Mouse (Mus musculus): ENCODE measurements around the gene Itm2b. TPM values are rescaled to one million over a fixed set of nuclear protein-coding genes. Genes with fewer than 3 reads are reported as not detected.

Itm2b gene
- polyA plus RNA-seq, 1 experiment, result 1,026 TPM

DNA sequence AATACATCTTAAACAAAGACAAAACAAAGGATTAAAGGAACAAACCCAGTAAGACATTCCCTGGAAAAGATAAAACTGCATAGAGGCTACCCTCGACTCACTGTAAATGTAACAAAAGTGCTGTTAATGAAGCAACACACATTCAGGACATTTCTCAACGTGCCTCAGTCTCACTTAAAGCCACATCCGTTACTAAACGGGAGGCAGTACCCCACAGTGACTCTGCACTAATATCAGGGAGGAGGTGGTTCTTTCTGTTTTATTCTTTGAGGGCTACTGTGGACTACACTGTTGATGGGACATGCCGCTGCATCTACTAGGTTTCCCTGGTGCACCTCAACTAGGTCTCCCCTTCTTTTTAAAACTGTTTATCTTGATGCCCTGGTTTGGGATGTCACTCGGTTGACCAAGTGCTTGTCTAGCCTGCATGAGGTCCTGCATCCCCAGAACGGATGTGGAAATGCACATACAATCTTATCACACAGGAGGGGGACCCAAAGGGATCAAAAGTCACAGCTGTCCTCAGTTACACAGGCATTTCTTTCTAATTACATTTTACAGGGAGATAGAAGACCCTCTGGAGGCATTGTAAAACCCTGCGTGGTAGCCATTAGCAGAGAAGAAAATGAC, 13.4 kb upstream of the Itm2b start:
- H3K27ac ChIP-seq (ENCODE audit: insufficient read depth, low read length), result no peak overlapping the region
- no peaks in the 10 kb centered on the region for H3K4me1 ChIP-seq (ENCODE audit: control insufficient read depth, insufficient read depth, low read length)
- H3K4me3 ChIP-seq (ENCODE audit: insufficient read depth, low read length), result no peak overlapping the region
- TF ChIP-seq POLR2A (IDR thresholded peaks at IDR 0.05; ENCODE audit: extremely low read depth, insufficient read depth, low read length) (no peak), CTCF (IDR thresholded peaks at IDR 0.05; ENCODE audit: extremely low read depth, insufficient read depth, low read length) (no peak)

DNA sequence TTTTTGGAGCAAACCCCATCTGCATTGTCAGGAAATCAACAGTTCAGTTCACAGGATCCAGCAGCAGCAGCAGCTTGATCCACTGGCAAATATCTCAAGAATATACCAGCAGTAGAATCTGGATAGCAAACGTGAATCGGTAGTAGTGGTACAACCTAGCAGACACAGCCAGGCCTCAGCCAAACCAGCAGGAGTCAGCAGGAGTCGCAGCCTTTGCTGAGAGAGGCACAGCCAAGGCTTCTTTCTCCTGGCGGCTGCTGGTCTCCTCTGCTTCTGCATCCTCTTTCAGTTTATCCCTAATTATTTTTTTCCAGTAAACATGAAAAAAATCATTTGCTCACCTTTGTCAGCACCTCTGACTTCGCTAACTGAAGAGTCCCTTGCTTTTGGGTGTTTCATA, 10.7 kb upstream of the Itm2b start:
- no peaks in the 10 kb centered on the region for H3K4me1 ChIP-seq (ENCODE audit: control insufficient read depth, insufficient read depth, low read length)
- no peak overlapping the region for H3K27ac ChIP-seq (ENCODE audit: insufficient read depth, low read length)
- TF ChIP-seq CTCF (IDR thresholded peaks at IDR 0.05; ENCODE audit: extremely low read depth, insufficient read depth, low read length), result no peak
- TF ChIP-seq POLR2A (IDR thresholded peaks at IDR 0.05; ENCODE audit: extremely low read depth, insufficient read depth, low read length), result no peak
- no peak overlapping the region for H3K4me3 ChIP-seq (ENCODE audit: insufficient read depth, low read length)

DNA sequence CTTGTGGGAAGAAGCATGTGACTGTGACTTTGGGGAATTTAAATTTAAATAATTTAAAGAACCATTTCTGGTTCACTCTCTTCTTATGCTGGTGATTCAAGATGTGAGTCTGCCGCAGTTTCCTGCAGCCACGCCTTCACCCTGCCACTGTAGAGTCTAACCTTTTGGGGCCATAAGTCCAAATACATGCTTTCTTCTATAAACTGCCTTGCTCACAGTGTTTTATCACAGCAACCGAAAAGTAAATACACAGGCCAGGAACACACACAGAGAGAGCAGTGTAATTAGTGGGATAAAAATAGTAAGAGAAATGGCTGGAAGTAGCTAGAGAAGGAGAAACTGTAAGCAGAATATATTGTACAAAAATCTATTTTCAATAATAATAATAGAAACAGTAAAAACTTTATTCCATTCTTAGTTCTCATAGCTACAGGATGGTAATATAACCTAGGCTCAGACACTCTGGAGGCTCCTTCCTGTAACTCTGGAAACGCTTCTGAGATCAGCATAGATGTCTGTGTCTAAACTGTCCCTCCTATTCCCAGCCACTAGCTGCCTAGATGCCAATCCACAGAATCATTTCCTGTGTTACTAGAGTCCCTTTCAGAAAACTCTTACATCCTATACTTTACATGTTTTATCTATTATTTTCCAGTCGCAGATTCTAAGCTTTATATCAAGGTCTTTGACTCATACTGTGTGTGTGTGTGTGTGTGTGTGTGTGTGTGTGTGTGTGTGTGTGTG, 9.3 kb upstream of the Itm2b start:
- no peak for TF ChIP-seq POLR2A (IDR thresholded peaks at IDR 0.05; ENCODE audit: extremely low read depth, insufficient read depth, low read length)
- no peak for TF ChIP-seq CTCF (IDR thresholded peaks at IDR 0.05; ENCODE audit: extremely low read depth, insufficient read depth, low read length)
- H3K4me1 ChIP-seq (ENCODE audit: control insufficient read depth, insufficient read depth, low read length), result no peaks in the 10 kb centered on the region
- H3K4me3 ChIP-seq (ENCODE audit: insufficient read depth, low read length), result no peak overlapping the region
- H3K27ac ChIP-seq (ENCODE audit: insufficient read depth, low read length), result no peak overlapping the region

DNA sequence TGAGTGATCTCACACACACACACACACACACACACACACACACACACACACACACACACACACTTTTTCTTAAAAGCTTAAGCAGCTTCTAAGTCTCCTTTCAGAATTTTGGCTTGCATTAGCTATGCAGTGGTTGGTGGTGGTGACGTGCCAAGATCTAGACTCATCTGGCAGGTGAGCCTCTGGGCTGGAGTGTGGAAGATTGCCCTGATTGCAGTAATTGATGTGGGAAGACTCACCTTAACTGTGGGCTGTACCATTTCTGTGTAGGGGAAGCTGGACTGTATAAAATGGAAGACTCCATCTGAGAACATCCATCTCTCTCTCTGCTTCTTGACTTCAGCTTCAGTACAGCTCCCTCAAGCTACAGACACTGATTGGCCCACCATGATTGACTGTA, 6.4 kb upstream of the Itm2b start:
- Histone ChIP-seq H3K4me3 (ENCODE audit: insufficient read depth, low read length) (no peak overlapping the region), H3K27ac (ENCODE audit: insufficient read depth, low read length) (no peak overlapping the region), H3K4me1 (ENCODE audit: control insufficient read depth, insufficient read depth, low read length) (no peaks in the 10 kb centered on the region)
- TF ChIP-seq CTCF (IDR thresholded peaks at IDR 0.05; ENCODE audit: extremely low read depth, insufficient read depth, low read length) (no peak), POLR2A (IDR thresholded peaks at IDR 0.05; ENCODE audit: extremely low read depth, insufficient read depth, low read length) (no peak)

DNA sequence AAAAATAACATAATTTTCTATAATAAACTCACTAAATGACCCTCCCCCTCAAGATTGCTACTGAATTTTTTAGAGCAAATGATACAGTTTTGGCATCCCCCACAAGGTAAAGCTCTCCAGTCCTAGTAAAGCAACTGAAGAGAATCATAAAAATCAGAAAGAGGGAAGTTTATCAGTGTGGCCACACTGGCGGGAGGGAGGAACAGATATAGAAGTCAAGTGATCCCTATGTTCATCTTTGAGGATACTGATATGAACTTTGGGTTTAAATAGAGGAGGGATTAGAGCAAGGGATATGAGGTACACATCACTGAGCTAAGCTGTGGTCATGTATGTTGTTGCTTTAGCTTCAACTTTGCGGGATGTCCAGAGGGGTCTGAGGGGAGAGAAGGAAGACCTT, 5.1 kb upstream of the Itm2b start:
- Histone ChIP-seq H3K27ac (ENCODE audit: insufficient read depth, low read length) (no peak overlapping the region), H3K4me3 (ENCODE audit: insufficient read depth, low read length) (no peak overlapping the region), H3K4me1 (ENCODE audit: control insufficient read depth, insufficient read depth, low read length) (peaks cover 1% of the 10 kb centered on the region; the same call in 1 of the 2 replicates)
- TF ChIP-seq POLR2A (IDR thresholded peaks at IDR 0.05; ENCODE audit: extremely low read depth, insufficient read depth, low read length) (no peak), CTCF (IDR thresholded peaks at IDR 0.05; ENCODE audit: extremely low read depth, insufficient read depth, low read length) (no peak)

DNA sequence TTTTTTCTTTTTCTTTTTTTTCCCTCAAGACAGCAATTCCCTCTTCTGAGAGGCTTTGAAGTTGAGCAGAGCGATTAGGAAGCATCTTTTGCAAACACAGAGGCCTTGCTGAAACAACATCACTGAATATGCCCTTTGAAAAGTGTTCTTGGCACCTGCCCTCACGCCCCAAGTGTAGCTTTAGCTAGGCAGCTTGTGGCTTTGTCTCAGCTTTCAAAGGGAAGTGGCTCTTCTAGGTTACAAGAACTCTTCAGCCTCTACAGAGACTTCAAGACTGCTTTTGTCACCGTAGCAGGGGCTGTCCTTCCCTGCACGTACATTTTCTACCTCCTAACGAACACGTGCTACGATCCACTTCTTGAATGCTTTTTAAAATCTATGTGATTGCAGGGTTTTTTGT, 4.0 kb upstream of the Itm2b start:
- Histone ChIP-seq H3K4me3 (ENCODE audit: insufficient read depth, low read length) (no peak overlapping the region), H3K4me1 (ENCODE audit: control insufficient read depth, insufficient read depth, low read length) (peaks cover 1% of the 10 kb centered on the region; the same call in 1 of the 2 replicates), H3K27ac (ENCODE audit: insufficient read depth, low read length) (no peak overlapping the region)
- TF ChIP-seq CTCF (IDR thresholded peaks at IDR 0.05; ENCODE audit: extremely low read depth, insufficient read depth, low read length) (no peak), POLR2A (IDR thresholded peaks at IDR 0.05; ENCODE audit: extremely low read depth, insufficient read depth, low read length) (no peak)

DNA sequence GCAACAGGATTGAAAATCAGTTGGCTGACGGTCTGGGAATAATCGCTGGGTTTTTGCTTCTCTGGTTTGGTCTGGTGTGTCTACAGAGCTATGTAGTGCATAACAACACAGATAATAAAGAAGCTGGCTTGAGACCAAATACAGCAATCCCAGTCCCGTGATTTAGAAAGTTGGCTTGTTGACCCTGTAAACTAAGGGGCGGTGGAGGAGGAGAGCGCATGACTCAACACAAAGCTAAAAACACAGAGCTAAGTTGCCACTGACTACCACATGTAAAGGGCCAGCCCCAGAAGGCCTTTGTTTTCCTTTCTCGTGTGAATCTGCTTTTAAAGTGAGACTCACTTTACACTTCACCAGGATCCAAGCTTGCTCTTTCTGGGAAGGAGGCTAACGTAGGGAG, 3.5 kb upstream of the Itm2b start:
- H3K27ac ChIP-seq (ENCODE audit: insufficient read depth, low read length), result 0 out of 2 replicates have a peak overlapping the region, but pooled peaks have one; percentile 51
- H3K4me1 ChIP-seq (ENCODE audit: control insufficient read depth, insufficient read depth, low read length), result peaks cover 1% of the 10 kb centered on the region; the same call in 1 of the 2 replicates
- H3K4me3 ChIP-seq (ENCODE audit: insufficient read depth, low read length), result no peak overlapping the region
- TF ChIP-seq POLR2A (IDR thresholded peaks at IDR 0.05; ENCODE audit: extremely low read depth, insufficient read depth, low read length) (no peak), CTCF (IDR thresholded peaks at IDR 0.05; ENCODE audit: extremely low read depth, insufficient read depth, low read length) (no peak)

DNA sequence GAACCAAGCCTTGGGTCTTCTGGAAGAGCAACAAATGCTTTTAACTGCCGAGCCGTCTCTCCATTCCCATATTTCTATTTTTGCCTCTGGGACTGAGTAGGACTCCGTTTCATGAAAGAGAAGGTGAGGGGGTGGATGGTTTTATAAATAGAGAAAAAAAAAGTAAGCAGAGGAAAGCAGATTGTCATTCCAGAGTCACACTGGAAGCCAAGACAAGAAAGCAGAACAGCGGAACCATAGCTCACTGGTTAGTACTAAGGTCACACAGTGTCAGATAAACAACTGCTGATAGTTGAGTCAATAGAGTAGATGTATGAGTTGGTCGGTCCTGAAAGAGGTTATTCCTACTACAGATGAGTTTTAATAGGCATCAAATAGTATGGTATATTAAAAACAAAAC, 1.4 kb upstream of the Itm2b start:
- Histone ChIP-seq H3K4me1 (ENCODE audit: control insufficient read depth, insufficient read depth, low read length) (peaks cover 4% of the 10 kb centered on the region), H3K27ac (ENCODE audit: insufficient read depth, low read length) (no peak overlapping the region), H3K4me3 (ENCODE audit: insufficient read depth, low read length) (no peak overlapping the region)
- no peak for TF ChIP-seq POLR2A (IDR thresholded peaks at IDR 0.05; ENCODE audit: extremely low read depth, insufficient read depth, low read length)
- no peak for TF ChIP-seq CTCF (IDR thresholded peaks at IDR 0.05; ENCODE audit: extremely low read depth, insufficient read depth, low read length)

DNA sequence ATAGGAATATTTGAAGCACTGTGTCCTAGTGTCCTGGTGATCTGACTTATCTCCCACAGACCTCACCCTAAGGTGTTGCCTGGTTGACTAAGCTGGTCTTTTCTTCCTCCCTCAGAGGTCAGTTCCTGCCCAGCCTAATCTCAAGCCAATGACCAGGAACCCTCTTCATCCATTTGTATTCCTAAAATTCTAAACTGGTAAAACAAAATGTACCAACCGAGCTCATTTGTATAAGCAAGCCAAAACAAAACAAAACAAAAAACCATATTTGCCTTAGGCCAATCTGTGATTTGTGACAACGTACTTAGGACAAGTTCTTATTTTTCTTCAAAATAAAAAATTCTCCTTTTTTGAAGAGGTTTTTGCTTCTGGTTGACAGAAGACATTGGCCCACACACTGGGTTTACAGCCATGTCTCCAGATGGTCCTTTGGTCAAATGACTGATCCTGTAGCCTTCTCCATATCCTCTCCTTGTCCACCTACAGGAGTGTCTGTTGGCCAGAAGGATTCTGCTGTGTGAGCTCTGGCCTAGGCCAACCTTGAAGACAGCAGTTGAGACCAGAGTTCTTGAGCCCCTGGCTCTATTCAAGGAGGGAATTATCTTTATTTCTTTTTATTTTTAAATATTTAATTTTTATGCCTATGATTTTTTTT, 758 bp upstream of the Itm2b start:
- TF ChIP-seq CTCF (IDR thresholded peaks at IDR 0.05; ENCODE audit: extremely low read depth, insufficient read depth, low read length) (no peak), POLR2A (IDR thresholded peaks at IDR 0.05; ENCODE audit: extremely low read depth, insufficient read depth, low read length) (no peak)
- Histone ChIP-seq H3K4me1 (ENCODE audit: control insufficient read depth, insufficient read depth, low read length) (peaks cover 7% of the 10 kb centered on the region), H3K4me3 (ENCODE audit: insufficient read depth, low read length) (peak overlapping the region; percentile 97; the same call in 1 of the 2 replicates), H3K27ac (ENCODE audit: insufficient read depth, low read length) (peak overlapping the region; percentile 31; the same call in 1 of the 2 replicates)

Measured in cortical plate, adult 2 months (tissue).